Mouse (Mus musculus) kidney, adult 9 months (tissue): ENCODE data around the gene Opcml.

Experiments
- DNase-seq: peaks from one replicate; pipeline ENCODE4 v3.0.0; 2022

The Opcml gene

DNA sequence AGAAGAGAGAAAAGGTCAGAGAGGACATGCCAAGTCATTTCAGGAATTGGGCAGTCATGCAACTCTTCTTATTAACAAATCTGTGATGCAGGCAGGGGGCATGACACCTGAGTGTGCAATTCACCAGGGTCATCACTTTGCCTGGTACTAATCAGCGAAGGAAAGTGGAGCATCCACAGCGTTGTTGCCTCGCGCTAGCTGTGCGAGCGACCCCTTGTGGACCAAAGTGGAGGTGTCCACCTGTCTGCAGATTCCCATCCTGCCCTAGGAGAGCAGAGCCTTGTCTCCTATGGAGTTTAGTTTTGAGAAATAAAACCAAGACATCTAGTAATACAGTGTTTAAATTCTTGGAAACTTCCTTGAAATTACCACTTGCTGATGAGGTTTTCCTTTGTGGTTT lies 381.3 kb downstream of the Opcml start:
- peak; percentile 1 for DNase-seq

DNA sequence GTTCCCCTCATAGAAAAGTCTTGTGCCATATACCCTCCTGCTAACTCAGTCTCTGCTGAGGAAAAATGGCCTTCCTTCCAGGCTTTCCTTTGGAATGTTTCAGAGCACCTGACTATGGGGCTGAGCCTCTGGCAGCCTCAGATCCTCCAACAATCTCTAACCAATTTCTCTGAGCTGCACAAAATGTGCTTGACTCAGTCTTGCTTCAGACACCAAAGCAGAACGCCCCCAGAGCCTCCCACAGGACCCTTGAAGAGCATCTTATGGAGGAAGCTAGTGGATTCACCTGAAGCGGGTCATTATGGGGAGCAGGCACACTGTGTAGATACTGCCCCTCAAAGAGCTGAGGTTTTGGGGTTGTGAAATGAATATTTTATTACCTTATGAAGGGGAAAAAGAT lies 386.5 kb downstream of the Opcml start:
- no peak for DNase-seq

DNA sequence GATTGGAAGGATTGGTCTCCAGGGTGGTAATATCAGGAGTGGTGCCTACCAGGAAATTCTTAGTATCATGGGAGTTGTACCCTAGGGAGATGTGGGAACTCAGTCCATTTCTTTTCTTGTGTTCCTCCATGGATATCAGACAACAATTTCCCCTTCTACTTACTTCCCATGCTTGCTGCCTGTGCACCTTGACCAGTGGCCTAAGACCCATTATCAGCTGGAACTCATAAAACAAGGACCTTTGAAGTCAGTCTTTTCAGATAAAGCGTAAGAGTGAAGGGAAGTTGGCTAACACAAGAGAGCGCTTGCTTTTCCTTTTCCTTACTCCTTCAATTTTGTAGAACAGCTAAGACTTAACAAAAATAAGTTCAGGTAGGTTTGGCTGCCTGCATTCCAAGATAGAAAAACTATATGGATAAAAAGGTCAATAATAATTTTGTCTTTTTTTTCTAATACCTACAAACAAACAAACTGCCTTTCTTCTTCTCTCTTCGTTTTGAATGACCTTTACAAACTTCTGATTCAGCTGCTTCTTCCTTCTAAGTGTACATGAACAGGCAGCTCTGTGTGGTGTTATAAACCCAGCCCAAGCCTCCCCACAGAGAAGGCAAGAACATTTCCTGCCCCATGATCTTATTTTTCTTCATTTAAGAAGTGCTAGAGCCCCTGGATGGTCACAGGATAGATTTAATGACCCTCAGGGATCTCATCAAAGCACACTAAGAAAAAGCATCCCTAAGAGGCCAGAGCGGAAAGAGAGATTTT lies 387.7 kb downstream of the Opcml start:
- DNase-seq: no peak

DNA sequence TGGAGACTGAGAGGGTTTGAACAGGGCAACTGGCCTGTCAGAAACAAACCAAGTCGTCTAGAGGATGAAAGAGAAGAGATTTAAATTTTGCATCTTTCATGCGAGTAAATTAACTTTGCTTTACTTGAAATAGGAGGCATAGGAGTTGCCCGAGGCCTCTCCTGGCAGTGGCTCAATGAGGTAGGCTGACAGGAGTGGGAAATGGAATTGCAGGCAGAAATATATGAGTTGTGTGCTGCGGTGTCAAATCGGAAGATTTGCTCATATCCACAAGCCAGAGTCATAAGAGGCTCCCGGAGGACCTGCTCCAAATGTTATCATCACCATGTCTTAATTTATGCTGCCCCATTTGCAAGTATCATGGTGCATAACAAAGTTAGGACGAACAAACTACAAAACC lies 391.3 kb downstream of the Opcml start:
- DNase-seq: no peak

DNA sequence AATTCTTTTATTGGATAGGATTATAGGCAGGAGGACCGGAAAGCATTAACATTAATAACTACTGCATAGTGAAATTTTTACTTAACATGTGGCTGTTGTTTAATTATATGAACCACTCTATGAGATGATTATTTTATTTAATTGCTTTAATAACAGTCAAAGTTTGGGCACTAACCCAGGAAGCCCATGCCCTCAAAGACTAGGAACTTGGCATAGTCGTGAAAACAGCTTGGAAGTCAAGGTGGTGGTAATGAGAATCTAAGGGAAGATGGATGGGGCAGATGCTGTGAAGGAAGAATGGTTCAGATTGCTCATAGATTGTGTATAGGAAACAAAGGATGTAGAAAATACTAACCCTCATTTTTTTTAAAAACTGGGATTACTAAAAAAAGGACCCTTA lies 399.7 kb downstream of the Opcml start:
- no peak for DNase-seq

DNA sequence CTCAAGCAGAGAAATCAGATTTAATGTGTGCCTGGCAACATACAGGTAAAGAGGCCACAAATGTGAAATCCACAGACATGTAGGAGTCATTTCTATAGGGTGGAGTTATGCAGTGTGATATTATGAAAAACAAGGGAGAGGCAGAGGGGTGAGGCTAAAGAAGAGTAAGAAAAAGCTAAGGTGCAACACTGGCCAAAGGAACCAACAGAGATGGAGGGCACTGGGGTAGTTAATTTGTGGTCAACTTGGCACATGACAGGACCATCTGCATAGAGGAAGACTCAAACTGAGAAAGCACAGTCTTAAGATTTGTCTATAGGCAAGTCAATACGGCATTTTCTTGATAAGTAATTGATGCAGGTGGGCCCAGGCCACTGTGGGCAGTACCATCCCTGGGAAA lies 400.2 kb downstream of the Opcml start:
- no peak for DNase-seq

DNA sequence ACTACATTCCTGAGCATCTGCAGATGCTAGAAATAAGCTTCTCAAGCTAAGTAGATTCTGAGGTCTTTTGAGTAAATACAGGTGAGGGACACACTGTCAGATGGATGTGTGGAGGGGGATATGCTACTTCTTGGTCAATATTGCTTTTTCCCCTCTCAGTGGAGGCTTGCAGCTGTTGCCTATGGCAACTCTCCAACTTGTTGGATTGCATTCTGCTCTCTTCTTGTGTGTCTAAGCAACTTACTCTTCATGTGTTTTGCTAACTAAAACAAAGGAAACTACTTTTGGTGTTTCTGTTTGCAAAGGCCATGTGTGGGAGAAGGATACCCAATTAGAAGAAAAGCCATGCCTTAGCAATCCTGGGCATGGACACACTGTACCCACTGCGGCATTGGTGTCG lies 406.0 kb downstream of the Opcml start:
- no peak for DNase-seq

DNA sequence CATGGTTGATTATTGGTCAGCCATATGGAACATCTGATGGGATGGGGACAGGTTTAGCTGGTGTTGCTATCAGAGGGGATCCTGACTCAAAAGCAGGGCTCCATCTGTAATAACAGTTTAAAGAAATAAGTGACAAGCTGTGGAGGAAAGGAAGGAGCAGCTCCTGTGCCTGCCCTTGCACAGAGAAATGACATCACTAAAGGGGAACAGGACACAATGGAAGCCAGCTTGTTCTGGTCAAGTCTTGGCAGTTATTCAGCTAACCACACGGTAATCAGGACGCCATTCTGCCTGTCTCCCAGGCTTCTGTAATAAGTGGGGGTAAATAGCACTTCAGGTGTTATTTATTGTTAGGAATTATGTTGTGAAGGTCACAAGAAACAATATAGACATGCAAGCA lies 406.5 kb downstream of the Opcml start:
- no peak for DNase-seq

DNA sequence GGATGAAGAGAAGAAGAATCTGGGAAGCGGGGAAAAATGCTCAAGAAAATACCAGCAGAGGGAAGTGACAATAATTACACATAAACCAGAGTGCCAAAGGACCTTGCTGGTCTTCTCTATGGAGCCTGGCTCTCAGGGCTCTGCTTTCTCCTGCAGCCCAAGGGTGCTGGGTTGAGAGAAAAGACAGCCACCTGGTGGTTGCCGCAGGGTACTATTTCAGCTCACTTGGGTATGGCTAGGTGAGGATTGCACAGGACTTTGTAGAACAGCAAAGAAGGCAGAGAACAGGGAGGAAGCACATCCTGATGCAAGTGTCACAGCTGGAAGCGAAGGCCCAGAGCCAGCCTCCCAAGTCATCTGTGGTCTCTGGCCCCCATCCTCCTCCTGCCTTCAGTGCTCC lies 407.1 kb downstream of the Opcml start:
- peak; percentile 30 for DNase-seq

DNA sequence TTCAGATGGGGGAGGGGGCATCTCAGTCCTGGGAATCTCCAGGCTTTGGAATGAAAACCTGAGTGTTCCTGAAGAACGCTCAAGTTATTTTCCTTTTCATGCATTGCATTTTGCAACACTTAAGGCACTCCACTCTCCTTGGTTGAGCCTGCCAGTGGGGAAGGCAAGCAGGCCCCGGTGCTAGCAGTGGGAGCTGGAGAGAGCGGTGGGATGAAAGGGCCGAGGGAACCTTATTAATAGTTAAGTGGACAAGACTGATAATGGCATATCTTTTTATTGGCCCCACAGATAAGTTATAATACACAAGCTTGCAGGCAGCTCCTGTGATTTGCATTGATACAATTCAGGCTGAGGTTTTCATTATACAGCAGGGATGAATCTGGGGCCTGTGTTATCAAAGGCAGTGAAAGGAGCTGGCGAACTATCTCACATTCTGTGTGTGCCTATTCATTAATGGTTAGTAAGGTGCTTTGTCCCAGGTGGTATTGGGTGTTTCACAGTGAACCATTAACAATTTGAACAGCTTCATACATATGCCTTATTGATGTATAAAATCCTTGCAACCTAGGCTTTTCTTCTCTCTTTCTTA lies 407.6 kb downstream of the Opcml start:
- DNase-seq: no peak

DNA sequence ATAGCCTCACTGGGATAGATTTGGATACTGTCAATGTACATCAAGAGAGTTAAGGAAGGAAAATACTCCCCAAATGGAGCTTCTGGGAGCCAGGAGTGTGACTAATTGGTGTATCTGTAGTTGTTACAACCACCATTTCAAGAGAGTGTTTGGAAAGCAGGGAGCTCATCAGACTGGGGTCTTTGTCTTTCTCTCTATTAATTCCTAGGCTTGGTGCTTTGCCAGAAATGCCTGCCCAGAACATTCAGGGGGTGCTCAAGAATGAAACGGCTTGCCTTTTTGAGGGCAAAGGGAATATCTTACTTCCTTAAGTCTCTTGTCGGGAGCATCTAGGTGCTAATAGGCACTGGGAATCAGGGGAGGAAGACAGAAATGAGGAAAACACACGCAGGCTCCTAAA lies 416.9 kb downstream of the Opcml start:
- no peak for DNase-seq

DNA sequence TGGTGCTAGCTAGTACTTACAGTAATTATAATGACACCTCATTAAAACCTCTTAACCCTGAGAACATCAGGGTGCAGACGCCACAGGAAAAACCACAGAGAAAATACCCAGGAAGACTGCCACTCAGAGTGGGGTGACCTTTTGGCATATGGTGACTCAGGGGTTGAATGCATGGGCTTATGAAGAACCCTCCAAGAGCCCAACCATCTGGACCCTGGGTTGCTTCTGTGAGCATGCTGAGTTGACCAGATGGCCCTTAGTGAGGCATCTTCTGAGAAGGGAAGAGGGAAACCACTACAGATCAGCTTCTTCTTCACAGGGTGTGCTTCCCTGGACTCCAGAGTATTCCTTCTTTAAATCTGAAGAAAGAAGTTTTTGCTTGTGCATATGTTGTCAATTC lies 418.1 kb downstream of the Opcml start:
- no peak for DNase-seq

DNA sequence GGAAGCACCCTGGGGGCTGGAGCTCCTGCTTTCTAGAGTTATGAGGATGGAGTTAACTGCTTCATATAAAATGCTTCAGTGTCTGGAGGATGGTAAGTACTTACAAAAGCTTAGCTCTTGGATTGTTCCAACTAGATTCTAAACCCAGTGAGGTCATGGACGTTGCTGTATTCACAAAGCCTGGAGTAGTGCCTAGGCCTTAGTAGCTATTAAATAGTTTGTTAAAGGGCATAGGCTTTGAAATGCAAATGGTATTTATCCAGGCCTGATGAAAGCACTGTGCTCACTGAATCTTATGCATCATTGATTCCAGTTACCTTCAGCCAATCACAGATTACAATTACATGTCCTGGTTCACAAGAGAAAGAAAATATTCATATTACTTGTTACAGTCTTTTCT lies 421.3 kb downstream of the Opcml start:
- DNase-seq: no peak

DNA sequence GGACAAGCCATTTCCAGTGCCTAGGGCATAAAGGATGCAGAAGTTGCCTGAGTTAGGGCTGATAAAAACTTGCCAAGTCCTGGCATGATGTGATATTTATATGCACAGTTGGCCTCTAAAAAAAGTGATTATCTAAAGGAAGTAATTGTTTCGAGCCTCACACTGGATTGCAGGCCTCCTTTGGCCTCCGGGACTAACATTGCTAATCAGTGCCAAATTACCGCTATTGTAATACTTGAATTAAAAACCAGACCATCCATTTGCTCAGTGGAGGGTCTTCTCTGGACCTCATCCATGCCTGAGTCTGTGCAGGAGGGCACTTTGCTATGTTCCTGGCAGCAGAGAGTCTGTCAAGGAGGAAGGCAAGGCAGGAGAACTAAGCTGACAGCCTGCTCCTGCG lies 423.3 kb downstream of the Opcml start:
- DNase-seq: no peak

DNA sequence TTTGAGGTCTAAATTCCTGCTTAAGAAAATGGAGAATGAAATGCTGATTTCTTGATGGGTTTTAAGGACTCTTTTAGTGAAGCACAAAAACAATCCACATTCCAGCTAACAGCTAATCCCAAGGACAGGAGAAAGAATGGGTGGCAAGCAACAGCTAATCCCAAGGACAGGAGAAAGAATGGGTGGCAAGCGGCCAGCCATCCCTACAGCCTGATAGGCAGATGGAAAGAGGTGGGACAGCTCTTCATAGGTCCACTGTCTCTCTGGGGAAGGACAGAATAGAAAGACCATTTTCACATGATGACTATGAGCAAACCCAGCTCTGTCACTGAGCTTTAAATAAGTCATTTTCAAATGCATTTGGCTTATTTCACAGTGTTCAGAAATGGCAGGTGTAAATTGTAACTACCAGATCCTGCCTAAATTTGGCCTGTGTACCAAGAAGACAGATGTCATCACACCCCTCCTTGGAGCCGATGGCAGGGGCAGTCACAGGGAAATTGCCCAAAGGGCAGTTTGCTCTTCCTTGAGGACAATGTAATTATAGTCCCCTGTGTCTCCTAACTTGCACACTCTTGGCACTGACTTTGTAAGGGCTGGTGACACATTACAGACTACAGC lies 427.6 kb downstream of the Opcml start:
- DNase-seq: no peak

DNA sequence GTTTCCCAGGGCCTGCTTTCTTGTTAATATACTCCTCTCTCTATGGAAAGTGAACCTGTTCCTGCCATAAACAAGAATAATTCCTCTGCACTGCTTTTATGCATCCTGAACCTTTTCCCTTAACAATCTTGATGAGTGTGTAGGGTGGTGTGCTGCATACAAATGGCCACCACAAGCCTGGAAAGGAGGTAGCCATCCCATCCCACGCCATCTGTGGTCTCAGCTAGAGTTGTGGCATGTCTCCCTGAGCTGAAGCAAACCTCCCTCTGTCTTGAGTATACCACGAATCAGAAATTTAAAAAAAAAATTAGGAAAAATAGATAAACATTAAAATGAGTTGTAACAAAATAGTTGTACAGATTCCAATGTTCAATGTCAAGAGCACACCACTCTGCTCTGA lies 432.2 kb downstream of the Opcml start:
- DNase-seq: no peak

DNA sequence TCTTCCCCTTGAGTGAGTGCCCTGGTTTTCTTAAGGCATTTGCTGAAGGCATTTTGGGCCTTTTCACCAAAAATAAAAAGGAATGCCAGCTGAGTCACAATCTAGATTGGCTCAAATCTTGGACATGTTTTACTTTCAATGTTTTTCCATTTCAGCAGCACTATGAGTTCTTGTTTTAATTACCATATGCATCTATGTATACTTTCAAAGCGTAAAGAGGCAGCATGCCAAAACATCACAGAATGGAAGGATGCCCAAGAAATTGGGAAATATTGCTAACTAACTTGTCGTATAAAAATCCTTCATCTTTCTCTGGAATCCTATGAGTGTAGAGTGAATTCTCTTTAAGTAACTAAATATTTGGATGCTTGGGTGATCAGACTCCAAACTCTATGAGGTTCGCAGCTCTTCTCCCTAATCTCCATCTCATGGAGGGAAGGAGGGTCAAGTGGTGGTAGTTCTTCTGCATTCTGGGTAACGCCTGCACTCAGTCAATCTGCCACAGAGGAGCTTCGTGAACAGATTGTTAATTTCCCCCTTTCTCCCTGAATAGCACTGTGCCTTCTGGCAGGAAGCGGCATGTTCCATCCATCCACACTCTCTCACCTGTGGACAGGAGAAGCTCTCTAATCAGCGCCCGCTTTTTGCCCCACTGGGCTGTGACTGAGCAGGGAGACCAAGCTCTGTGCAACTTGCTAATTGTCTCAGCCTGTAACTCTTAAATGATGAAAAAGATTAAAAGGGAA lies 435.4 kb downstream of the Opcml start:
- no peak for DNase-seq

DNA sequence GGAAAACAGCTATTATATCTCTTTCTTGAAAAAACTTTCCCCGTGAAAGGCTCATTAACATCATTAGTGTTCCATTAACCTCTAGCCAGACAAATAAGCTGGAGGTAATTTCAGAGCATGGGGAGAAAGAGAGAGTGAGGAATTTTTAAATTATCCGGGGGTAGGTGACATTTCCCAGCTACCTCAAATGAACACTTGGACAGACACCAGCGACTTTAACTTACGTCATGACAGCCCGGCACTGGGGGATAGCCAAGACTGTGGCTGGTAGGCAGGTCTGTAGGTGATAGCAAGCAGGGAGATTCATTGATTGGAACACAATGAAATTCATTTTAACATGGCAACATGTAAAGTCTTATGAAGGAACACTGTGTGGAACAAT lies 436.0 kb downstream of the Opcml start:
- no peak for DNase-seq

DNA sequence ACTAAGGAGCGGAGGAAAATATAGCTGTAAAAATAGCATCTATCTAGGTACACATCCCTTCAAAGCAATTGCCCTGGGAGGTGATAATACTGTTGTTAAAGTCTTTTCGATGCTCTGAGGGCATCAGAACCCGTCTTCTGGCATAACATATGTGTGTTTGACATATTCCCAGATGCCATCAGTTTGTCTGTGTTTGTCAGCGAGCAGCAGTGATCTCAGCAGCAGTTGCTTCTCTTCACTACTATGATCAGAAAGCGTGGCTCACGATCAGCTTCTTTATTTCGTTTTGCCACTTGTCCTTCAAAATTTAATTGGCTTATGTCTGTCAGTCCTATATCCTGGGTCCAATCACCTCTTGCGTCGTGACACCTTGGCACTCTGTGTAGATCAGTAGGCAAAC lies 447.9 kb downstream of the Opcml start:
- no peak for DNase-seq

DNA sequence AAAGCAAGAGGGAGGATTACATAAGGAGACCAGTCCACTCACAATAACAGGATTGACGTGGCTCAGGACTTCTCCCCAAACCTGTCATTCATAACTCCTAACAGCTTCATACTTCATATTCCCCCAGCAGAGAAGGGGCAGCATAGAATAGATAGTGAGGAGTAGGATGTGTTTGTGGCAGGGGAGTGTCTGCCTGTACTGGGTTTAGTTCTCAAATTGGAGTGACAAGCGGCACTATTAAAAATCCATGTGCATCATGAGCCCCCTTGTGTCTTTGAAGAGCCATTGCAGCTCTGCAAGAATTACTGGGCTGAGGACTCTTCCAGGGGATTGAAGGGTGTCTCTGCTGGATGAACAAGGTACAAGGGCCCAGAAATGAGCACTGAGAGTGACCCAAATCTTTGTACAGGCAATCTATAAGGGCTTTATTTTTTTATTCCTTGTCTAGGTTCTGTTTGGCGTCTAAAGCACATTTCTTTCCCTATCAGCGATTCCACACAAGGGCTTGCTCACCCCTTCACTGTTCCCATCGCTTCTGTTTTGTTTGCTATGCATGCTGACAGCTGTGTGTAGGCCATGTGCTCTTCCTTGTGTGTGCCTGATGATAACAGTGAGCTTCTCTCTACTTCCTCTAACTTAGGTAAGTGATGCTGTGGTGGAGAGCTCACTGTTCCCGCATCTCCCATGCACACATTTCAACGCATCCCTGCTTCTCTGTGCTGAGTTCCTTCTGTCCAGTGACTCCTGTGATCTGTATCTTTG lies 457.3 kb downstream of the Opcml start:
- peak; percentile 5 for DNase-seq

DNA sequence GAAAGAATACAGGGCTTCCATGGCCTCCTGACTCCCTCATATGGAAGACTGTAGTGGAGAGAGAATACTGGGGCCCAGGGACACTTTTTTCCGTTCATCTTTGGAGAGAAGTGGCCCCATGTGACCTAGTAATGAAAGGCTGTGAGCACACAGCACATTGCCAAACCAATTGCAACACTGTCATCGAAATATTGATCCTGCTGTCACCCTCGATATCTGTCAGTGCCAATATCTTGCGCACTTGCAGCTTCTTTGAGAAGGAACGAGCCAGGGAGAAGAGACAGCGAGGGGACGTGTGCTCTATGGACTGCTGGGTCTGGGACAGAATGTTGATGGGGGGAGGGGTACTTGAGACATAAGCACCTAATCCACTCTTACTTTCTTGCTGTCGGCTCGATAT lies 460.8 kb downstream of the Opcml start:
- no peak for DNase-seq

DNA sequence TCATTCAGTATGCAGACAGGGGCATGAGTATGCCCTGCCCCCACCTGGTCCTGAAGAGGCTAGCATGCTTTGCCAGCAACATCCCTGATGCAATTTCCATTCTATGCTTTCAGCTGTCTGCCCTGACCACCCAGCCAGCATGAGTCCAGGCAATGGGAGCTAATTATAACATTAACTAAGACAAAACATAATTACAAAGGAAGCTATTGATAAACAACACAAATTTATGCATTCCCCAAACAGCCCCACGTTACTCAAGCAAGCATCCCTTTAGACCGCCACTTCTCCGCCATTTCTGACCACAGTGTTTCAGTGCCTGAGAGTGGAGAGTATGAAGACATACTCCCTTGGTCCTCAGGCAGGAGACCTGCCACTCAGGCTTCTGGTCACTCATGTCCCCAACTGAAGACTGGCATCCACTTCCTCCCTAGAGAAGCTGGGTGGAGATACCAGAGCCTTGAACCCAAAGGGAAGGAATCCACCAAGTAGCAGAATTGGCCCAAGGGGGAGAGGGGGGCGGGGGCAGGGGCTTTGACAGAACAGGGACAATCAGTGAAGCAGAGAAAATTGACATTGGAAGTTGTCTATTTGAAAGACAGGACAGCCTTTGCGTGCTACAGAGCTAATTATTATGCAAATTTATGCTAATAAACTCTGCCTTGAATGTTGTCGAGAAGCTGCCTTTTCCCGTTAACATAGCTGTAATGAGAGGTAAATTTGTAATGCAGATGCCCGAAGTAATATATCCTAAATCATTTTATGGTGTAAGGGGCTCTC lies 464.7 kb downstream of the Opcml start:
- no peak for DNase-seq
